Mouse (Mus musculus) hindbrain, embryonic 16.5 days (tissue): ENCODE data around the gene Retsat. TPM values are rescaled to one million over a fixed set of nuclear protein-coding genes. Genes with fewer than 3 reads are reported as not detected.

Experiments used
- ATAC-seq: fragments of 200-750 bp; cut with Nextera tagmentation; 2 replicates; pipeline ENCODE4 v1.8.0; 2017; ENCODE audit warnings: moderate TSS enrichment, moderate library complexity
- H3K27ac ChIP-seq: fragments of 300-500 bp; sonication (generic); 2 replicates; pipeline ENCODE4 v1.5.1; 2014; ENCODE audit warnings: low read depth, mild to moderate bottlenecking, control low read depth, low read length, moderate library complexity
- H3K27me3 ChIP-seq: fragments of 300-500 bp; sonication (generic); replicated peaks from 2 replicates; pipeline ENCODE4 v1.6.1; 2014; ENCODE audit warnings: low read length; ENCODE audit not compliant: control insufficient read depth, insufficient read depth
- H3K36me3 ChIP-seq: fragments of 300-500 bp; sonication (generic); 2 replicates; pipeline ENCODE4 v1.6.1; 2014; ENCODE audit warnings: mild to moderate bottlenecking, low read length, moderate library complexity, mixed read lengths; ENCODE audit not compliant: control insufficient read depth, insufficient read depth
- H3K4me1 ChIP-seq: fragments of 300-500 bp; sonication (generic); 2 replicates; pipeline ENCODE4 v1.6.1; 2014; ENCODE audit warnings: low read depth, low read length; ENCODE audit not compliant: control insufficient read depth, insufficient read depth
- H3K4me2 ChIP-seq: fragments of 300-500 bp; sonication (generic); 2 replicates; pipeline ENCODE4 v1.6.1; 2014; ENCODE audit warnings: mild to moderate bottlenecking, low read length, control low read depth, moderate library complexity
- H3K4me3 ChIP-seq: fragments of 300-500 bp; sonication (generic); 2 replicates; pipeline ENCODE4 v1.5.1; 2014; ENCODE audit warnings: mild to moderate bottlenecking, low read length, control low read depth, moderate library complexity
- H3K9ac ChIP-seq: fragments of 300-500 bp; sonication (generic); 2 replicates; pipeline ENCODE4 v1.6.1; 2014; ENCODE audit warnings: low read depth, mild to moderate bottlenecking, control low read depth, low read length, moderate library complexity
- H3K9me3 ChIP-seq: fragments of 300-500 bp; sonication (generic); 2 replicates; pipeline ENCODE4 v1.6.1; 2014; ENCODE audit warnings: mild to moderate bottlenecking, low read length, moderate library complexity; ENCODE audit not compliant: control insufficient read depth
- WGBS: fragments of 180-500 bp; shearing (Covaris S2); extraction: QIAGEN DNeasy Blood & Tissue Kit; methylation state at CpG from one replicate; pipeline ENCODE4 v1.1.7; 2014; 5-methylcytosine and 5-hydroxymethylcytosine counted together
- polyA plus RNA-seq: library from polyadenylated mRNA; unstranded; fragments of >200 nt; fragmentation: Nextera tagmentation; extraction: Ambion mirVana; gene quantifications from 2 replicates; pipeline ENCODE4 v1.2.1, GENCODE M21; 2015

The Retsat gene
- polyA plus RNA-seq, 1 experiment from 2014 or later = 7.0 TPM

DNA sequence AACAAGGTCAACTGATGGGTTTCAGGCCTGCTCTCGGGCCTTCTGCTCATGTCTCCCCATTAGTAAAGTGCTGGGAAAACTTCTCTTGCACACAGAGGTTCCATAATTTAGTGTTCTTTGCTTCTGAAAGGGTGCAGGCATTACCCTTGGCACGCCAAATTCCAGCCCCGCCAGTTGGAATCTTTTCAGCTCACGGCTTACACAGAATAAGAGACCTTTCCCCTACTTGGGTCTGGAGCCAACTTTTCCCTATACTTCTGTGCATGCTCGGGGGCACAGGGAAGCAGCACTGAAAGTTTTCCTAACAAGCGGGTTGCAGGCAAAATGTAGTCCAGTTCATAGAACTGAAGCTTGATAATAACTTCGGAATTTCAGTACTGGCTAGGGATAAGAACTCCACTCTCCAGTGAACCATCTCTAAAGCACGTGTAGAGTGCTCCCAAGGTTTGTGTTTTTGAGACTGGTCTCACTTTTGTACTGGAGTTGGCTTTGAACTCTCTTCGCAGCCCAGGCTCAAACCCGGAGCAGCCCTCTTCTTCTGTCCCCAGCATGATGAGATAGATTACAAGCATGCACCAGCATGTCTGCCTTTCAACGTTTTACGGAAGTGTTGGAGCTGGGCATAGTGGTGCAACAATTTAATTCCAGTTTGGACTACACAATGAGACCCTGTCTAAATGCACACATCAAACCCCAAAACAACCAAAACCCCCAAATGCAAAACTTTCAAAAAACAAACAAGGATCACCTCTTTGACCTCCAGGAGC lies 699 bp downstream of the Retsat start:
- ATAC-seq = peak; percentile 34

DNA sequence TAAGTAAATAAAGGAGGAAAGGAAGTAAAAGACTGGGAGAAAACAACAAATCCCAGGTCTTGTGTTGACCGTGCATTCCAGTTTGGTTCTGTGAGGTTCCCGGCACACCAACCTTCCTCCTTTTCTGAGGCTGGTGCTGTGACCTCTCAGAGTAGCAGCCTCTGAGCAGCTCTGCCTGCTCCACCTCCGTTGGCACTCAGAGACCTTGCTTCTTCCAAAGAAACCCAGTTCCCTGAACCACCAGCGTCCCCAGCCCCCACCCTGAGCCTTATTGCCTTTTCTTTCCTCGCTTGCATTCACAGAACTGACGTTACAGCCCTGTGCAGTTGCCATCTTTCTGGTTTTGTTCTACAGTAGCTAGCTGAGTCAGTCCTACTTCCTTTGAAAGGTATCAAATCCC lies 1.9 kb downstream of the Retsat start:
- Histone ChIP-seq H3K27ac (no peak overlapping the region), H3K4me3 (no peak overlapping the region), H3K36me3 (no peaks in the 10 kb centered on the region; the same call in 1 of the 2 replicates), H3K27me3 (no peaks in the 10 kb centered on the region), H3K9me3 (no peaks in the 10 kb centered on the region), H3K4me1 (peaks cover 17% of the 10 kb centered on the region), H3K9ac (no peak overlapping the region), H3K4me2 (no peak overlapping the region)
- no peak for ATAC-seq
- WGBS = 76% methylated on average over 6 of the region's 6 CpGs

More for the DNA sequence above, 699 bp downstream of the Retsat start:
- H3K4me1 ChIP-seq = peaks cover 17% of the 10 kb centered on the region
- H3K4me2 ChIP-seq = peak overlapping the region; percentile 87
- peak overlapping the region; percentile 69 for H3K9ac ChIP-seq
- H3K27ac ChIP-seq = peak overlapping the region; percentile 69
- H3K36me3 ChIP-seq = no peaks in the 10 kb centered on the region
- H3K27me3 ChIP-seq = no peaks in the 10 kb centered on the region
- WGBS = 47% methylated on average over 12 of the region's 12 CpGs
- H3K9me3 ChIP-seq = no peaks in the 10 kb centered on the region
- H3K4me3 ChIP-seq = peak overlapping the region; percentile 59

DNA sequence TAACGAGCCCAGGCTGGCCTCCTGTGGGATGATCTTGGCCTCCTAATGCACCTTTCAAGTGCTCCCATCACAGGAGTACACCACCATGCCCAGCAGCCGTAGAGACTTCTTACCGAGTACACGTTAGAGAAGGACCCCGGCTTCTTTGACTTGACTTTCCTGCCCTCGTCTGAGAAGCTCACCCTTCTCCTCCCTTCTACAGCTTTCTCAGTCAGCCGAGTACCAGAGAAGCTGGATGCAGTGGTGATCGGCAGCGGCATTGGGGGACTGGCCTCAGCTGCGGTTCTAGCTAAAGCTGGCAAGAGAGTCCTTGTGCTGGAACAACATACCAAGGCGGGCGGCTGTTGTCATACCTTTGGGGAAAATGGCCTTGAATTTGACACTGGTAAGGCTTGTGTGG lies 2.5 kb downstream of the Retsat start:
- H3K27me3 ChIP-seq = no peaks in the 10 kb centered on the region
- H3K9me3 ChIP-seq = no peaks in the 10 kb centered on the region
- no peak overlapping the region for H3K4me3 ChIP-seq
- peaks cover 4% of the 10 kb centered on the region for H3K36me3 ChIP-seq
- peaks cover 17% of the 10 kb centered on the region for H3K4me1 ChIP-seq
- H3K27ac ChIP-seq = no peak overlapping the region
- no peak overlapping the region for H3K4me2 ChIP-seq
- 84% methylated on average over 12 of the region's 12 CpGs for WGBS
- no peak overlapping the region for H3K9ac ChIP-seq
- ATAC-seq = no peak

DNA sequence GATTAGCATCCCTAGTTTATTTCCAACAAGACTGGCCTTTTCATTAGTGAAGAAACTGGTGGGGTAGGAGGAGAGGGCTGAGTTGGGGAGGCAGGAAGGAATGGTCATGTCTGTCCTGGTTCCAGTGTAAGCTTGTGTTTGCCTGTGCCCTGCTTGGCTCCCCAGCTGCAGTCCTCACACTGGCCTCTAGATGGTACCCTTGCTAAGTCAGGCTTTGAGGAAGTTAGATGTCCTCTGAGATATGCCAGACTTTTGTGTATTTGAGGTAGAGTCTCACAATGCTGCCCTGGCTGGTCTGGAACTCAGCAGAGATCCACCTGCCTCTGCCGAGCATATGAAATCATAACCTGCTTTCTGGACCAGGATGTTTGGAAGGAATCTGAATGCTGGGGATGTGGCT lies 3.5 kb downstream of the Retsat start:
- Histone ChIP-seq H3K36me3 (peaks cover 11% of the 10 kb centered on the region), H3K4me2 (no peak overlapping the region), H3K27ac (no peak overlapping the region), H3K4me1 (peaks cover 17% of the 10 kb centered on the region), H3K4me3 (no peak overlapping the region), H3K9ac (no peak overlapping the region), H3K27me3 (no peaks in the 10 kb centered on the region), H3K9me3 (no peaks in the 10 kb centered on the region)
- no peak for ATAC-seq
- 63% methylated on average over 1 of the region's 1 CpGs for WGBS

DNA sequence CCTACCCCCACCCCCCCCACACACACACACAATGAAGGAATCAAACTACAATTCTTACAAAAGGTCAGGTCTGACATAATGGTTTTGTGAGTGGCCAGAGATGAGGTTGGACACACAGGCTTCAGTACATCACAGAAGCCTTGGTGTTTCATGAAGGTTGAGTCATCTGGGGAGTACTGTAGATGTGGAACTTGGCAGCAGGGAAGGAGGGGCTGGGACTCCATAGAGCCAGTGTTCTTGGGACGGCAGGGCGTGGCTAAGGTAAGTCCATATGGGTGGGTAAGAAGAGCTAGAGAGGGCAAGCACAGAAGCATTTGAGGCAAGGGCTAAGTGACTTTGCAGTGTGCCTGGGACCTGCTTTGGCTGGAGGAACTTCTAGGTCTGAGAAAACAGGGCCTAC lies 5.8 kb downstream of the Retsat start:
- Histone ChIP-seq H3K27me3 (no peaks in the 10 kb centered on the region), H3K4me2 (no peak overlapping the region), H3K4me3 (no peak overlapping the region), H3K9me3 (no peaks in the 10 kb centered on the region), H3K36me3 (peaks cover 20% of the 10 kb centered on the region), H3K4me1 (peaks cover 1% of the 10 kb centered on the region), H3K27ac (no peak overlapping the region), H3K9ac (no peak overlapping the region)
- WGBS = 90% methylated on average over 2 of the region's 2 CpGs
- ATAC-seq = no peak

DNA sequence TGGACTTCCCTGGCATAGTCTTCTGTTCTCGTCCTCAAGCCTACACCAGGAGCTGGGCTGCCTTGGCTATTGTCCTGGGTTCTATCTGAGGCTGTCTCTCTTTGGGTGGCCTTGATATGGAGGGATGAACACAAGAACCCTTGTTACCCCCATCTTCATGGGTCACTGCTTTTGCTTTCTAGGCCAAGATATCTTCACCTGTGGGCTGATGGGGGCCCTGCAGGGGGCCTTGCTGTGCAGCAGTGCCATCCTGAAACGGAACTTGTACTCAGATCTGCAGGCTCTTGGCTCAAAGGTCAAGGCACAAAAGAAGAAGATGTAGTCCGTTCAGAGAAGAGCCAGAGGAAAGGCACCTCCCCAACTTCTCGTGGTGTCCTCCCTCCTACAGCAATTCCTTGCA lies 8.8 kb downstream of the Retsat start:
- 78% methylated on average over 4 of the region's 4 CpGs for WGBS
- no peaks in the 10 kb centered on the region for H3K9me3 ChIP-seq
- H3K27me3 ChIP-seq = no peaks in the 10 kb centered on the region
- no peak for ATAC-seq
- H3K4me2 ChIP-seq = no peak overlapping the region
- H3K4me1 ChIP-seq = no peaks in the 10 kb centered on the region
- no peak overlapping the region for H3K27ac ChIP-seq
- H3K4me3 ChIP-seq = no peak overlapping the region
- no peak overlapping the region for H3K9ac ChIP-seq
- H3K36me3 ChIP-seq = peaks cover 33% of the 10 kb centered on the region

DNA sequence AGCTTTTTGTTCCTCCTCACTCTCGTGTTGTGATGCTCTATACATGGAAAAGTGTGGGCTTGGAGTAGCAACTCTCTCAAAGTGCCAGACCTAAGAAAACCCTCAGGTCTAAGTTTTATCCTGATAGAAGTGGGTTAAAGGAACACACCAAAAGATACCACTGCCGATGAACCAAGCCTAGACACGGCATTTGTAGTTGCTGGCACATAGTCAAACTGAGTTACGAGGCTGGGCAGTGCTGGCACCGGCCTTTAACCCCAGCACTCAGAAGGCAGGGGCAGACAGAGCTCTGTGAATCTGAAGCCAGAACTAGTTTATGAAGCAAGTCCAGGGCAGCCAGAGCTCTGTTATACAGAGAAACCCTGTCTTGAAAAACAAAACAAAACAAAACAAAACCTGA lies 9.4 kb downstream of the Retsat start:
- H3K27me3 ChIP-seq = no peaks in the 10 kb centered on the region
- peaks cover 33% of the 10 kb centered on the region for H3K36me3 ChIP-seq
- no peak overlapping the region for H3K9ac ChIP-seq
- no peak for ATAC-seq
- WGBS = 90% methylated on average over 5 of the region's 5 CpGs
- no peaks in the 10 kb centered on the region for H3K9me3 ChIP-seq
- no peak overlapping the region for H3K4me2 ChIP-seq
- H3K4me3 ChIP-seq = no peak overlapping the region
- no peak overlapping the region for H3K27ac ChIP-seq
- H3K4me1 ChIP-seq = no peaks in the 10 kb centered on the region

DNA sequence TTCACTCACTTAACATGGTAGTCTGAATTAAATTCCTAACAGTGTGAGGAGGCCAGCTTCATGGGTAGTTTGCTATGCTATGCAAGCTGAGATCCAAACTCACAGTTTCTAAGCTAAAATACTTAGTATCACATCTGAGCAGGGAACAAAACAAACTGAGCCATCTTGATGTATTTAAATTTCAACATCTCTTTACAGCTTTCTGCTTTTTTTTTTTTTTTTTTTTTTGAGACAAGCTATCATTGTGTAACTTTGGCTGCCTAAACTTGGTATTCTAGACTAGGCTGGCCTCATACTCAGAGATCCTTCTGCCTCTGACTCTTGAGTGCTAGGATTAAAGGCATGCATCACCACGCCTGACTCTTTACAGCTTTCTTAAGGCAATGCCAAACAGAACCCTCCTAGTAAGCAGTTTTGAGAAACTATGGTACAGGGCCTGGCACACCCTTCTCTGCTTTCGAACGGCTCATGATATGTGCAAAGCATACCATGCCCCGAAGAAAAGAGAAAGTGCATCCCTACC lies 10.4 kb downstream of the Retsat start:
- no peaks in the 10 kb centered on the region for H3K27me3 ChIP-seq
- H3K4me3 ChIP-seq = no peak overlapping the region
- H3K36me3 ChIP-seq = peaks cover 33% of the 10 kb centered on the region
- H3K27ac ChIP-seq = no peak overlapping the region
- ATAC-seq = no peak
- 92% methylated on average over 4 of the region's 4 CpGs for WGBS
- no peak overlapping the region for H3K9ac ChIP-seq
- no peaks in the 10 kb centered on the region for H3K9me3 ChIP-seq
- no peak overlapping the region for H3K4me2 ChIP-seq
- peaks cover under 1% of the 10 kb centered on the region; the same call in 1 of the 2 replicates for H3K4me1 ChIP-seq

DNA sequence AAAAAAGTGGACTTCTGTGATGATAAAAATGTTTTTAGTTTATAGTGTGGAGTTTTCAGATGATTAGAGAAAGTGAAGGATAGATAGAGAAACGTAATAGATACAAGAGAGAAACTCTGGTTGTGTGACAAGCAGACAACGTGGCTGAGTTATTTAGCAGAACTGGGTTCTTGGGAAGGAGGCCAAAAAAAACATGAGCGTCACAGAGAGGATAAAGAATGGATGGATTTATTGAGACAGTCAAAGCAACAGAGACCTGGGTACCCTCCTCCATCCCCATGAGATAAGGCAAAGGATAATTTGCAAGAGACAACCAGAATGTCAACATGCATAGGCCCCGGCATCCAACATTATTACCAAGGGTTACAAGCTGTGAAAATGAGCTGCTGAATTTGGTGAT lies 12.0 kb downstream of the Retsat start:
- Histone ChIP-seq H3K27me3 (no peaks in the 10 kb centered on the region), H3K4me1 (peaks cover 15% of the 10 kb centered on the region), H3K4me3 (no peak overlapping the region), H3K9me3 (no peaks in the 10 kb centered on the region), H3K27ac (no peak overlapping the region), H3K9ac (no peak overlapping the region), H3K36me3 (peaks cover 33% of the 10 kb centered on the region), H3K4me2 (no peak overlapping the region)
- no peak for ATAC-seq
- 79% methylated on average over 4 of the region's 4 CpGs for WGBS
